Mouse (Mus musculus) MEL (cell line): Measurements from ENCODE around the gene Lasp1. TPM values are rescaled to one million over a fixed set of nuclear protein-coding genes. Genes with fewer than 3 reads are reported as not detected.

Source experiments
- DNase-seq: peaks from one replicate; pipeline ENCODE4 v3.0.0; 2011; ENCODE audit warnings: low read depth, low spot score
- H3K27ac ChIP-seq: 2 replicates; pipeline ENCODE4 v1.5.1; 2012; ENCODE audit warnings: low read depth, mild to moderate bottlenecking, control low read depth, low read length, moderate library complexity; ENCODE audit not compliant: control insufficient read depth
- H3K27me3 ChIP-seq, 2 experiments: fragments of 150-350 bp in 1 of 2; sonication (generic) in 1 of 2; 2 replicates each; pipeline ENCODE4 v1.6.1; 2012; ENCODE audit warnings: low read length in 2 of 2, mild to moderate bottlenecking in 2 of 2, improper control_type of control experiment in 1 of 2, moderate library complexity in 1 of 2; ENCODE audit not compliant: insufficient read depth in 2 of 2, control insufficient read depth in 1 of 2
- H3K36me3 ChIP-seq, 2 experiments: 2 replicates each; pipeline ENCODE4 v1.6.1; 2012 to 2014; ENCODE audit warnings: low read length in 2 of 2, improper control_type of control experiment in 1 of 2, inconsistent platforms in 1 of 2, mild to moderate bottlenecking in 1 of 2; ENCODE audit not compliant: insufficient read depth in 2 of 2, control insufficient read depth in 1 of 2
- H3K4me1 ChIP-seq, 2 experiments: fragments of 150-350 bp in 1 of 2; sonication (generic) in 1 of 2; 2 replicates each; pipeline ENCODE4 v1.6.1; 2012; ENCODE audit warnings: low read length in 2 of 2, improper control_type of control experiment in 1 of 2, mild to moderate bottlenecking in 1 of 2; ENCODE audit not compliant: insufficient read depth in 2 of 2, control insufficient read depth in 1 of 2
- H3K4me3 ChIP-seq, 2 experiments: fragments of 150-350 bp in 1 of 2; sonication (generic) in 1 of 2; 2 replicates each; pipeline ENCODE4 v1.5.1; 2012; ENCODE audit warnings: low read depth in 2 of 2, low read length in 2 of 2, mild to moderate bottlenecking in 2 of 2, moderate library complexity in 2 of 2, control low read depth in 1 of 2, improper control_type of control experiment in 1 of 2; ENCODE audit not compliant: control insufficient read depth in 1 of 2, insufficient read depth in 1 of 2
- H3K79me2 ChIP-seq: 2 replicates; pipeline ENCODE4 v1.6.1; 2012; ENCODE audit warnings: mild to moderate bottlenecking, low read length, moderate library complexity; ENCODE audit not compliant: control insufficient read depth, poor library complexity, insufficient read depth
- H3K9ac ChIP-seq: 2 replicates; pipeline ENCODE4 v1.6.1; 2012; ENCODE audit warnings: low read depth, mild to moderate bottlenecking, control low read depth, low read length, moderate library complexity; ENCODE audit not compliant: control insufficient read depth, poor library complexity, severe bottlenecking
- H3K9me3 ChIP-seq: fragments of 150-350 bp; sonication (generic); replicated peaks from 2 replicates; pipeline ENCODE4 v1.6.1; 2012; ENCODE audit warnings: mild to moderate bottlenecking, low read length, improper control_type of control experiment, moderate library complexity; ENCODE audit not compliant: insufficient read depth
- BHLHE40 ChIP-seq: IDR thresholded peaks from 2 replicates; pipeline ENCODE4 v1.6.1; 2012; ENCODE audit warnings: low read depth, mild to moderate bottlenecking, inconsistent platforms, low read length, improper control_type of control experiment, borderline replicate concordance
- CTCF ChIP-seq, 3 experiments: IDR thresholded peaks in 2 of 3; conservative IDR thresholded peaks in 1 of 3; 2 replicates each; pipeline ENCODE4 v1.5.1; 2011 to 2012; ENCODE audit warnings: low read length in 3 of 3, low read depth in 2 of 3, mild to moderate bottlenecking in 2 of 3, improper control_type of control experiment in 1 of 3, inconsistent platforms in 1 of 3, mixed read lengths in 1 of 3, moderate library complexity in 1 of 3; ENCODE audit not compliant: control insufficient read depth in 1 of 3, insufficient read depth in 1 of 3, poor library complexity in 1 of 3, severe bottlenecking in 1 of 3
- ELF1 ChIP-seq: IDR thresholded peaks from 2 replicates; pipeline ENCODE4 v1.6.1; 2014; ENCODE audit warnings: low read depth, mild to moderate bottlenecking, inconsistent platforms, low read length, improper control_type of control experiment, moderate library complexity
- ETS1 ChIP-seq: IDR thresholded peaks from 2 replicates; pipeline ENCODE4 v1.6.1; 2012; ENCODE audit warnings: low read depth, mild to moderate bottlenecking, inconsistent platforms, low read length, improper control_type of control experiment, moderate library complexity
- GATA1 ChIP-seq: IDR thresholded peaks from 2 replicates; pipeline ENCODE4 v1.6.1; 2011; ENCODE audit warnings: low read depth, low read length, improper control_type of control experiment
- JUND ChIP-seq: IDR thresholded peaks from 2 replicates; pipeline ENCODE4 v1.6.1; 2011; ENCODE audit warnings: low read depth, mild to moderate bottlenecking, improper control_type of control experiment, low read length
- KAT2A ChIP-seq: conservative IDR thresholded peaks from 2 replicates; pipeline ENCODE4 v1.6.1; 2012; ENCODE audit warnings: low read depth, low read length, improper control_type of control experiment, inconsistent platforms
- MAFK ChIP-seq: IDR thresholded peaks from 2 replicates; pipeline ENCODE4 v1.6.1; 2011; ENCODE audit warnings: low read depth, mild to moderate bottlenecking, low read length, improper control_type of control experiment, borderline replicate concordance
- MAZ ChIP-seq: IDR thresholded peaks from 2 replicates; pipeline ENCODE4 v1.6.1; 2012; ENCODE audit warnings: low read depth, mild to moderate bottlenecking, inconsistent platforms, low read length, improper control_type of control experiment
- POLR2A ChIP-seq, 2 experiments: IDR thresholded peaks; 2 replicates each; pipeline ENCODE4 v1.6.1; 2011 to 2012; ENCODE audit warnings: low read length in 2 of 2, mild to moderate bottlenecking in 2 of 2, control low read depth in 1 of 2, improper control_type of control experiment in 1 of 2, low read depth in 1 of 2, moderate library complexity in 1 of 2; ENCODE audit not compliant: control insufficient read depth in 1 of 2, insufficient read depth in 1 of 2, poor library complexity in 1 of 2
- RAD21 ChIP-seq: IDR thresholded peaks from 2 replicates; pipeline ENCODE4 v1.6.1; 2011; ENCODE audit warnings: mild to moderate bottlenecking, low read depth, low read length, improper control_type of control experiment
- RCOR1 ChIP-seq: IDR thresholded peaks from 2 replicates; pipeline ENCODE4 v1.6.1; 2012; ENCODE audit warnings: low read depth, mild to moderate bottlenecking, inconsistent platforms, low read length, improper control_type of control experiment
- SIN3A ChIP-seq: IDR thresholded peaks from 2 replicates; pipeline ENCODE4 v1.6.1; 2012; ENCODE audit warnings: low read length, improper control_type of control experiment, inconsistent platforms
- TAL1 ChIP-seq: IDR thresholded peaks from 2 replicates; pipeline ENCODE4 v1.6.1; 2012; ENCODE audit warnings: mild to moderate bottlenecking, inconsistent platforms, low read length, moderate library complexity, mixed read lengths
- TBP ChIP-seq: IDR thresholded peaks from 2 replicates; pipeline ENCODE4 v1.8.0; 2011; ENCODE audit warnings: low read depth, low read length, improper control_type of control experiment
- TCF12 ChIP-seq: IDR thresholded peaks from 2 replicates; pipeline ENCODE4 v1.6.1; 2014; ENCODE audit warnings: low read depth, mild to moderate bottlenecking, inconsistent platforms, low read length, improper control_type of control experiment, moderate library complexity
- UBTF ChIP-seq: IDR thresholded peaks from 2 replicates; pipeline ENCODE4 v1.6.1; 2012; ENCODE audit warnings: low read depth, mild to moderate bottlenecking, inconsistent platforms, low read length, improper control_type of control experiment, moderate library complexity, borderline replicate concordance; ENCODE audit not compliant: insufficient read depth
- USF1 ChIP-seq: IDR thresholded peaks from 2 replicates; pipeline ENCODE4 v1.6.1; 2014; ENCODE audit warnings: low read depth, mild to moderate bottlenecking, inconsistent platforms, low read length, improper control_type of control experiment, moderate library complexity
- USF2 ChIP-seq, 2 experiments: IDR thresholded peaks; 2 replicates each; pipeline ENCODE4 v1.6.1; 2011 to 2012; ENCODE audit warnings: improper control_type of control experiment in 2 of 2, low read length in 2 of 2, borderline replicate concordance in 1 of 2, inconsistent platforms in 1 of 2, low read depth in 1 of 2, mild to moderate bottlenecking in 1 of 2; ENCODE audit not compliant: insufficient read depth in 1 of 2
- ZKSCAN1 ChIP-seq: IDR thresholded peaks from 2 replicates; pipeline ENCODE4 v1.6.1; 2012; ENCODE audit warnings: low read depth, mild to moderate bottlenecking, inconsistent platforms, low read length, improper control_type of control experiment, moderate library complexity
- ZMIZ1 ChIP-seq: IDR thresholded peaks from 2 replicates; pipeline ENCODE4 v1.6.1; 2012; ENCODE audit warnings: low read depth, mild to moderate bottlenecking, inconsistent platforms, low read length, improper control_type of control experiment, moderate library complexity
- ZNF384 ChIP-seq: IDR thresholded peaks from 2 replicates; pipeline ENCODE4 v1.6.1; 2012; ENCODE audit warnings: low read depth, mild to moderate bottlenecking, inconsistent platforms, low read length, improper control_type of control experiment
- polyA plus RNA-seq, 2 experiments: library from polyadenylated mRNA; stranded (reverse) in 1 of 2; unstranded in 1 of 2; fragments of >175 nt in 1 of 2; fragments of >200 nt in 1 of 2; gene quantifications; 2 replicates each; pipeline versions ENCODE4 v1.2.1 to v1.2.4; 2012; ENCODE audit warnings: low replicate concordance in 2 of 2, low read depth in 1 of 2; ENCODE audit not compliant: insufficient read length in 2 of 2, insufficient read depth in 1 of 2, missing spikeins in 1 of 2
- total RNA-seq: library from RNA; depleted of rRNA; stranded (reverse); fragments of 300-350 nt; gene quantifications from 2 replicates; pipeline ENCODE4 v1.2.3, GENCODE M21; 2012

The Lasp1 gene
- total and polyA plus RNA-seq, 3 experiments, result 13.3 to 38.7 TPM; not detected in 1

GRCm38 (mm10) chr11:97830501-97830900 lies 31.7 kb downstream of the Lasp1 start:
- Histone ChIP-seq H3K4me3 (no peak overlapping the region), H3K9me3 (no peaks in the 10 kb centered on the region), H3K27me3 (no peaks in the 10 kb centered on the region), H3K27ac (no peak overlapping the region), H3K79me2 (no peaks in the 10 kb centered on the region), H3K36me3 (peaks cover 1 to 4% of the 10 kb centered on the region in 2 experiments), H3K9ac (no peak overlapping the region), H3K4me1 (peaks cover 11 to 15% of the 10 kb centered on the region in 2 experiments)
- TF ChIP-seq ZKSCAN1 (no peak), ZNF384 (no peak), MAFK (no peak), USF1 (no peak), TAL1 (no peak), ETS1 (no peak), BHLHE40 (no peak)
- DNase-seq, result no peak

- Histone ChIP-seq H3K9me3 (no peaks in the 10 kb centered on the region), H3K27ac (no peak overlapping the region), H3K36me3 (no peaks in the 10 kb centered on the region), H3K4me1 (no peaks in the 10 kb centered on the region), H3K4me3 (no peak overlapping the region), H3K79me2 (no peaks in the 10 kb centered on the region)
- DNase-seq, result no peak
- TF ChIP-seq TCF12, result no peak
- no peak for TF ChIP-seq GATA1
- no peak for TF ChIP-seq MAZ
- no peak for TF ChIP-seq RCOR1
- TF ChIP-seq USF2 (IDR thresholded peaks at IDR 0.05; ENCODE audit: borderline replicate concordance in 1 of 2, insufficient read depth in 1 of 2, low read depth in 1 of 2, low read length in 2 of 2), result no peak
- no peak for TF ChIP-seq KAT2A
- no peak for TF ChIP-seq POLR2A (IDR thresholded peaks at IDR 0.05; ENCODE audit: control insufficient read depth in 1 of 2, insufficient read depth in 1 of 2, low read depth in 1 of 2, low read length in 2 of 2, poor library complexity in 1 of 2)
- TF ChIP-seq BHLHE40, result no peak
- no peak for TF ChIP-seq SIN3A
- TF ChIP-seq CTCF (IDR thresholded peaks at IDR 0.05 in 2 of 3, conservative IDR thresholded peaks at IDR 0.05 in 1 of 3; ENCODE audit: control insufficient read depth in 1 of 3, insufficient read depth in 1 of 3, low read depth in 2 of 3, low read length in 3 of 3, poor library complexity in 1 of 3, severe bottlenecking in 1 of 3), result no peak
- TF ChIP-seq ZMIZ1, result no peak
- no peak for TF ChIP-seq MAFK
- TF ChIP-seq RAD21, result no peak
- TF ChIP-seq TBP, result no peak
- no peak for TF ChIP-seq ELF1
- no peak for TF ChIP-seq UBTF
- no peak for TF ChIP-seq JUND
- TF ChIP-seq ZKSCAN1, result no peak
- TF ChIP-seq, all 39 proteins: peak for 0
- Histone ChIP-seq H3K27me3 (no peaks in the 10 kb centered on the region), H3K9ac (no peak overlapping the region)
Measured at GRCm38 (mm10) chr11:97832001-97832400, 33.2 kb downstream of the Lasp1 start.
